Mouse (Mus musculus) CD4-positive, CD25-positive, alpha-beta regulatory T cell, adult 2 months (primary cell): ENCODE data around the gene Invs.
A peak's percentile ranks its signal among the peaks of the same experiment; 100 is the strongest.

Experiments
- DNase-seq: peaks from one replicate; pipeline ENCODE4 v3.0.0-alpha.2; 2012; ENCODE audit warnings: low read depth, low spot score

Gene Invs

DNA sequence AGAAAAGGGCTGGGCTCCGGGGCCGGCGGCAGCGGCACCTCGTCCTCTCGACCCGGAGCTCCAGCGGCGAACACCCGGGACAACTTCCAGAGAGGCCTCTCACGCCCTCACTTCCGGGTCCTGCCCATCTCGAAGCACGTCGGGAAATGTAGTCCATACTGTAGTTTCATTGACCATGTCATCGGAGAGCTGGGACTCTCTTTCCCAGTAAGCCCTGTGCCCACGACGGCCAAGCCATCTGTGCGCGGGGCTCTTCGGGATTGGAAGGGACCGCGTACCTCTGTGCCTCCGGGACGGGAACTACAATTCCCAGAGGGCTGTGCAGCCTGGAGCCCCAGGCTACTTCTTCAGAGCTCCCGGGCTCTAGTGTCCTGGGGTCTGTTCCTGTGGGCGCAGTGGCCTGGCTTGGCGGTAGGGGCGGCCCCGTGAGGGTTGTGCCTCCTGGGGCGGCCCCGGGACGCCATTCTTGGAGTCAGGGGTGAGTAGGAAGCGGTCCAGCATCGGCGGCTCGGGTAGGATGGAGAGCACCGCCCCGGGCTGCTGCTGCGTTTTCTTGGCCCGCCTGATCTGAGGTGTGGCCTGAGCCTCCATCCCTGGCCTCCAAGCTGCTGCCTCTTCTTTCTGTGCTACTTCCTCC is at the start of gene Invs, which contains the start of gene Erp44:
Invs (plus strand) TSS at position 263 of the 637 bp plus-strand sequence.
Erp44 (minus strand) TSS at position 61 of the 637 bp plus-strand sequence.
- DNase-seq, result peak; percentile 96

GRCm38 (mm10) chr4:48236721-48237120 is 42.8 kb upstream of the Invs start:
- DNase-seq, result no peak

GRCm38 (mm10) chr4:48239046-48239445 is 40.5 kb upstream of the Invs start:
- DNase-seq, result no peak

DNA sequence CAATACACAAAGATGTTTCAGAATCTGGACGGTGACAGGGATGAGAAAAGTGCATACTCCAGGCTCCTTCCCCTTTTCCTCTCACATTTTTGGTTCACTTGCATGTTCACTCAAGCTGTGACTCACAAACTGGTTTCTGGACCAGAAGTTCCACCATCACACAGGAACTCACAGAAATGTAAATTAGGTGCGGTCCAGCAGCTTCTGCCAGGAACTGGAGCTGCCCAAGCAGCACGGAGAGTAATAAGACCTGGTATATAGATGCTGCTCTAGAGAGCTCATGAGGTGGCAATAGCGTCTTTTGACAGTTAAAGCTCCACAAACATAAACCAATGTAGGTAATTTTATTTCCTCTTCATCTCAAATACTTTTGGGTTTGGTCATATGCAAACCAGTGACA is 37.1 kb upstream of the Invs start:
- no peak for DNase-seq

GRCm38 (mm10) chr4:48243737-48244136 is 35.8 kb upstream of the Invs start:
- peak; percentile 9 for DNase-seq

DNA sequence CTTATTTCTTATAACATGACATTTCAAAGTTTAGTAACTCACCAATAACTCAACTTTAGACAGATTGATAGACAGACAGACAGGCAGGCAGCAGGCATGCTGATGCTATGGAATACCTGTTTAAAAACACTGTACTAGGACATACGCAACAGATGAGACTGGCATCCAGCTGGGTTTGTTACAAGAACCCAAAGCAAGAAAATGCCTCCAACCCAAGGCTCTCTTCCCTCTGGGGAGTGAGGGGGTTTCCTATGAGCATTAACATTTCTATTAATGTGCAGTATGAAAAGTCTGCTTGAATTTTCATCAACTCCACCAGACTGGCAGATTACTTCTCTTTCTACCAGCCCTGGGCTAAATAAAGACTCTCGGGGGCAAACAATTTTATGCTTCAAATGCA is 35.3 kb upstream of the Invs start:
- DNase-seq, result no peak

- peak; percentile 15 for DNase-seq
These were observed 26.3 kb upstream of the Invs start for GRCm38 (mm10) chr4:48253266-48253665.

DNA sequence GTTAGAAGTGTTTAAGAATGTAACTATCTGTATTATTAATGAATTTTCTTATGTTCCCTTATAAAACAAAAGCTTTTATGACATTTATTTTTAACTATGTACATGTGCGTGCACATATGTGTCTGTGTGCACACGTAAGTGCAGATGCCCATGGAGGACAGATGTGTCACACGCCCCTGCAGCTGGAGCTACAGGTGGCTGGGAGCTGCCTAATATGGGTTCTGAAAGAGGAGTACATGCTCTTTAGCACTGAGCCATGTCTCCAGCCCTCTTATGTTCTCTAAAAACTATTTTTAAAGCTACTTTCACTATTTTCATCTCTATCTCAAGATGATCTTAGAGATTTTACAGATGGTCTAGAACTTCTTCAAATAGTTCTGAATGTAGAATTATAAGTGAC is 21.5 kb upstream of the Invs start:
- DNase-seq, result no peak

- peak; percentile 48 for DNase-seq
These were observed 11.9 kb upstream of the Invs start for GRCm38 (mm10) chr4:48267683-48268082.

- DNase-seq, result peak; percentile 35
These were observed 11.4 kb upstream of the Invs start for GRCm38 (mm10) chr4:48268127-48268526.

DNA sequence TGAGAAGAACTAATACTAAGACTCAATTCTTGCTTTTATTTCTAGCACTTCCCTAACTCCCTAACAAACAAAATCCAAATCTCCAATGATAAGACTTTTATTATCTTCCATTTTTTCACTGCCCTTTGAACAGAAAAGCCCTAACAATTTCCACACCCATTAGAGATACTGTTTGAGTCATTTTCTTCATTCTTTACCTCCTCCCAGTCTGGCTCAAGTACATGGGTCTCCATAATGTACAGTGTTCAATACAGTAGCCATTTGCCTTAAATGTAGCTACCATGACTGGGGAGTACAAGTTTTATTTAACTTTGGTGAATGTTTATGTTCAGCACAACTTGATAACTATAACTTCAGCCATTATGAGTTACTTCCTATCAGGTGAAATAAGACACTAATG is 9.0 kb upstream of the Invs start:
- no peak for DNase-seq

GRCm38 (mm10) chr4:48271838-48272237 is 7.7 kb upstream of the Invs start:
- DNase-seq, result no peak

DNA sequence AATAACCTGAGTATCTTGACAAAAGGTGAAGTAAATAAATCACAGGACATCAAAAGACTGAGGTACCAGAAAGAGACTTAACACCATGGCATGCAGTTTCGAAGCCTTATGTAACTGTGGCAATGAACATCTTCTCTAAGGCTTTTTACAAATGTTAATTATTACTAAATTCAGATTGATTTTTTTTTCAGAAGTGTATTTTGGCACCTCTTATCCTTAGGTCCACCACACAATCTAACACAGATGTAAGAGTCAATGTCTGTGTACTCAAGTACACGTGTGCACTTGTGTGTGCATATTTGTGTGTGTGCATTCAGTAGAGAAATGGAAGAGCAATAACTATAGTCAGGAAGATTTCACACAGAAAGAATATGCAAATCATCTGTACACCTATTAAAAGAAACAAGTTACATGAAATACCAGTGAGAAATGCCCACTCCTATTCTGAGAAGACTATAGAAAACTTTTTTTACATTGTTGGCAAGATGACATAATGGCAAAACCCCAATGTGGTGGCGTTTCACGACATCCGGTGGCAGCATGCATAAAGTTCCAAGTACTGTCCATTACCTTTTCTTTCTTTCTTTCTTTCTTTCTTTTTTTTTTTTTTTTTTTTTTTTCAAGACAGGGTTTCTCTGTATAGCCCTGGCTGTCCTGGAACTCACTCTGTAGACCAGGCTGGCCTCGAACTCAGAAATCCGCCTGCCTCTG is 6.3 kb upstream of the Invs start:
- peak; percentile 15 for DNase-seq

- no peak for DNase-seq
These were observed 3.8 kb upstream of the Invs start for GRCm38 (mm10) chr4:48275736-48276135.

DNA sequence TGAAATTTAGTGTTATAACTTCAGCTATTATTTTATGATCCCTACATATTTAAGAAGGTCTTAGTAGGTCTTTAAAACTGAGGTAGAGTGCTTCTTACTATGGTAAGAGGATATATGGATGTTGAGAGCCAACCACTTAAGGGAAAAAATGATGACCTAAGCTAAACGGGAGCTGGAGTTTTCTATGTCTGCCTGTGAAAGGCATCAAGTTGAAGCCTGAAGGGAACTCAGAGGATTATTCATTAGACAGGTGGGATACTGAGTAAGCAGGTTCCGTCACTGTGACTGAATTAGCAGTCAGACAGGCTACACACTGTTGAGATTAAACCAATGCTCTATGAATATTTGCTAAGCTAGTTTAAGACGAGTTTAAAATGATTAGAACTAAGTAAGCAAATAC is 2.5 kb upstream of the Invs start:
- DNase-seq, result no peak

GRCm38 (mm10) chr4:48278757-48279497 is 633 bp upstream of the Invs start:
- DNase-seq, result no peak

- no peak for DNase-seq
These were observed 1.6 kb downstream of the Invs start for GRCm38 (mm10) chr4:48281121-48281520.

DNA sequence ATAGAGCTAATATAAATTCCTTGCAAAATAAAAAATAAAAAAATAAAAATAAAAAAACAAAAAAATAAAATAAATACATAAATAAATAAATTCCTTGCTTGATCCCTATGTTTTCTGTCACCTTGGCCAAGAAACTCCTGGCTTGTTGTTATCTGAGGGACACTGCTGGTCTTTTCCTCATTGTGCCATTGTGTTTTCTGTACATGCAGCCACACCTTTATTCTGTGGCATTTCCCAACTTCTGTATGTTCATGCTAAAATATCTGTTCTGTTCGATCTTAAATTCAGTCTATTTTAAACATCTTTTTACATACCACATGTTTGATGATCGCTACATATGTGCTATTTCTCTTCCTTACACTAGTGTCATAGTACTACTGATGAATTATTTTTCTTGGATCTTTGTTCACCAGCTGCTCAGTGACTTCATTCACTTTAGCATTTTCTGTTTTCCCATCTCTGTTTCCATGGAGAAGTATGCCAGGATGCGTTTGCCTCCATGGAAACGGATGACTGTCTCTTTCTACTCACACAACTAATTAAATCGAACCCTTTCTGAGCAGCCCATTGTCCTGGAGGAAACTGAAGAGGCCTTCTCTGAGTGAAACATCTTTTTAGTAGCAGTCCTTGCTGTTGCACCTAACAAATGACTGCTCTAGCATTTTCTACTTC is 7.7 kb downstream of the Invs start:
- DNase-seq, result no peak

GRCm38 (mm10) chr4:48314814-48315213 is 35.3 kb downstream of the Invs start:
- DNase-seq, result no peak

- DNase-seq, result no peak
These were observed 36.5 kb downstream of the Invs start for GRCm38 (mm10) chr4:48316036-48316435.

DNA sequence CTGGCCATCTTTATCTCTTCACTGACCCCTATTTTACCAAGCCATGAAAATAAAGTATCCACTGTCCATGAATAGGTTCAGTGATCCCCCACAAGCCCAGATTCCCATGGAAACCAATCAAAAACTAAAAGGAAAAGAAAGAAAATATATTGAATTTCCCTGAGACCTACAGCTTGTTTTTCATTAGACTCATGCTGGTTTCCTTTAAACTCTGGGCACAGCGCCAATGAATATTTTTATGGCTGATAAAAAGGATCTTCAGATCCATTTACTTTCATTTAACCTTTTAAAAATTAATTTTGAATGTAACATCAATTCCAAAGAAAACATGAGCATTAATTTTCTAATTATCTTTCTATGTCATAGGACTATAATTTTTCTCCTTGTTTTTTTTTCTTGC is 41.7 kb downstream of the Invs start:
- no peak for DNase-seq

DNA sequence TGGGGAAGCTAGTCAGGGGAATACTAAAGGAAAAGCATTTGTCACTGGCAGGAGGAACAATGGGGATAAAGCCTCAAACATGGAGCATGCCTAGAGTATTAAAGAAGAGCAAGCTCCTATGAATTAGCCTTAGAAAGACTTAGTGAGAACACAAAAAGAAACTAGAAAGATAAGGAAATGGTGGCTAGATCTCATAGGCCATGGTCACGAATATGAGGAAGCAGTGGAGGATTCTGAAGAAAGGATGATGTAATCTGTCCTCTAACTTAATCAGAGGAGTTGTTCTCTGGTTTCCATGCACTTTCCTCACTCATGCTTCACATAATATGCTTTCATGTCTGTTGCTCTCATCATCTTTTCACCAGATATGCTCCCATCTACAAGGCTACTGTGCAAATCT is 42.5 kb downstream of the Invs start:
- no peak for DNase-seq
